Mouse (Mus musculus): ENCODE results near the gene Tlr13. TPM values are rescaled to one million over a fixed set of nuclear protein-coding genes. Genes with fewer than 3 reads are reported as not detected.
A peak's percentile ranks its signal among the peaks of the same experiment; 100 is the strongest.

Tlr13 gene
- polyA plus RNA-seq, 2 experiments: 0.51 to 1.4 TPM

- Histone ChIP-seq H3K4me3 (ENCODE audit: insufficient read depth in 1 of 2, low read depth in 2 of 2, low read length in 2 of 2) (no peak overlapping the region), H3K9ac (replicated peaks) (no peak overlapping the region), H3K4me1 (replicated peaks; ENCODE audit: control insufficient read depth in 2 of 2, insufficient read depth in 2 of 2, low read length in 1 of 2) (peaks cover 0 to 3% of the 10 kb centered on the region in 2 experiments; a peak in 1 of 4 replicates), H3K27ac (no peak overlapping the region), H3K4me2 (ENCODE audit: low read depth) (no peak overlapping the region), H3K9me3 (ENCODE audit: control insufficient read depth, low read length) (no peaks in the 10 kb centered on the region), H3K27me3 (ENCODE audit: control insufficient read depth, insufficient read depth, low read length) (no peaks in the 10 kb centered on the region), H3K36me3 (replicated peaks; ENCODE audit: control insufficient read depth, insufficient read depth, low read depth) (no peaks in the 10 kb centered on the region)
- whole genome bisulfite sequencing (ENCODE audit: insufficient replicate concordance): 19% methylated on average over 5 of the region's 5 CpGs
- ATAC-seq (ENCODE audit: insufficient read depth) (peak; percentile 78), DNase-seq (ENCODE audit: low read depth in 3 of 3, low spot score in 3 of 3) (no peak)
- TF ChIP-seq EP300 (IDR thresholded peaks at IDR 0.05; ENCODE audit: low read depth): no peak
- no peak for TF ChIP-seq CTCF (IDR thresholded peaks at IDR 0.05; ENCODE audit: low read depth)
Measured at GRCm38 (mm10) chrX:106163995-106164394, 21.0 kb downstream of the Tlr13 start.

GRCm38 (mm10) chrX:106164555-106164954, 21.6 kb downstream of the Tlr13 start:
- H3K9me3 ChIP-seq (ENCODE audit: control insufficient read depth, low read length): no peaks in the 10 kb centered on the region
- H3K36me3 ChIP-seq (replicated peaks; ENCODE audit: control insufficient read depth, insufficient read depth, low read depth): no peaks in the 10 kb centered on the region
- H3K9ac ChIP-seq (replicated peaks): no peak overlapping the region
- H3K4me1 ChIP-seq (replicated peaks; ENCODE audit: control insufficient read depth in 2 of 2, insufficient read depth in 2 of 2, low read length in 1 of 2): peaks cover 0 to 3% of the 10 kb centered on the region in 2 experiments; a peak in 1 of 4 replicates
- DNase-seq (ENCODE audit: low read depth in 3 of 3, low spot score in 3 of 3): no peak
- 0 out of 2 replicates have a peak, but pooled peaks have one; percentile 23 for ATAC-seq (ENCODE audit: insufficient read depth)
- H3K27me3 ChIP-seq (ENCODE audit: control insufficient read depth, insufficient read depth, low read length): no peaks in the 10 kb centered on the region
- H3K4me3 ChIP-seq (ENCODE audit: insufficient read depth in 1 of 2, low read depth in 2 of 2, low read length in 2 of 2): no peak overlapping the region
- WGBS (ENCODE audit: insufficient replicate concordance): 49% methylated on average over 5 of the region's 5 CpGs
- TF ChIP-seq CTCF (IDR thresholded peaks at IDR 0.05; ENCODE audit: low read depth): no peak
- TF ChIP-seq EP300 (IDR thresholded peaks at IDR 0.05; ENCODE audit: low read depth): no peak
- no peak overlapping the region for H3K4me2 ChIP-seq (ENCODE audit: low read depth)
- no peak overlapping the region for H3K27ac ChIP-seq

DNA sequence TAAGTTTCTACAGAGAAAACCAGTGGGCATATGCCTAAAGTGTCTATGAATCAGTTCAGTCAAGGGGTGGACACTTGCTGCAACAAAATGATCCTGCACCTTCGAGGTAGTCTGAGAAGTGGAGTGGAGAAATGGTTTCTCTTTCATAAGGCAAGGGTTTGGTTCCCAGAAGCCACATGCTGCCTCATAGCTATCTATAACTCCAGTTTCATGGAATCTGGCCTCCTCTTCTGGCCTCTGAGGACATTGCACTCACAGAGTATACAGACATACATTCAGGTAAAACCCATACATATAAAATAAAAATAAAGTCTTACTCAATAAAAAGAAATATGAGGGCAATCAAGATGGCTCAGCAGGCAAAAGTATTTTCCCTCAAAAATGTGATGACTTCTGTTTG, 22.1 kb downstream of the Tlr13 start:
- Histone ChIP-seq H3K4me3 (ENCODE audit: insufficient read depth in 1 of 2, low read depth in 2 of 2, low read length in 2 of 2) (no peak overlapping the region), H3K27me3 (ENCODE audit: control insufficient read depth, insufficient read depth, low read length) (no peaks in the 10 kb centered on the region), H3K4me1 (replicated peaks; ENCODE audit: control insufficient read depth in 2 of 2, insufficient read depth in 2 of 2, low read length in 1 of 2) (peaks cover 0 to 3% of the 10 kb centered on the region in 2 experiments; a peak in 1 of 4 replicates), H3K9ac (replicated peaks) (no peak overlapping the region), H3K4me2 (ENCODE audit: low read depth) (no peak overlapping the region), H3K36me3 (replicated peaks; ENCODE audit: control insufficient read depth, insufficient read depth, low read depth) (no peaks in the 10 kb centered on the region), H3K27ac (no peak overlapping the region), H3K9me3 (ENCODE audit: control insufficient read depth, low read length) (no peaks in the 10 kb centered on the region)
- ATAC-seq (ENCODE audit: insufficient read depth) (no peak), DNase-seq (ENCODE audit: low read depth in 3 of 3, low spot score in 3 of 3) (no peak)
- 11% methylated on average over 1 of the region's 1 CpGs for WGBS (ENCODE audit: insufficient replicate concordance)
- TF ChIP-seq EP300 (IDR thresholded peaks at IDR 0.05; ENCODE audit: low read depth) (no peak), CTCF (IDR thresholded peaks at IDR 0.05; ENCODE audit: low read depth) (peak; percentile 46)

DNA sequence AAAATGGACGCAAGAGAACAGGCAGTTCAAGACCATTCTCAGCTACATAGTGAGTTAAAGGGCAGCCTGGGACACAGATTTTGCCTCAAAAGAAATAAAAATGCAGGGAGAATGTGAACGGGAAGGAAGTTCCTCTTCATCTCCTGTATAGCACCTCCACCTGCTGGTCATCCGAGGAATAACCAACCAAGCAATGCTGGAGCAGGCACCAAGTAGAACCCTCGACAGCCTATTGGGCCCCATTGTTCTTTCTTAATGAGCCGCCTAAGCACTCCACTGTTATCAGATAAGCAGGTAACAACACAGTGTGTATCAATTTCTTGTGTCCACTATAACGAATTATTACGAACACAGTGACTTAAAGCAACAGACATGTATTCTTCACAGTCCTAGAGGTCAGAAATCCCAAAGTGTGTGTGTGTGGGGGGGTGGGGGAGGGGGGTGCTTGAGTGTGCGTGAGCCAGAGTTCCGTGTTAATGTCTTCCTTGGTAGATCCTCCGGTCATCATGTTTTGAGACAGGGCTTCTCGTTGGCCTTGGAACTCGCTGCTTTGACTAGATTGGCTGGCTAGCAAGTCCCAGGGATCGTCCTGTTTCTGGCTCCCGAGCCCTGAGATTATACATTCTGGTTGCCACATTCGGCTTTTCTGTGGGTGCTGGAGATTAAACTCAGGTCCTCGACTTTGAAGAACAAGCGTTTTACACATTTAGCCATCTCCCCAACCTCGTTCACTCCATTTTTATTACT, 28.3 kb downstream of the Tlr13 start:
- Histone ChIP-seq H3K27me3 (ENCODE audit: control insufficient read depth, insufficient read depth, low read length) (no peaks in the 10 kb centered on the region), H3K27ac (no peak overlapping the region), H3K9me3 (ENCODE audit: control insufficient read depth, low read length) (no peaks in the 10 kb centered on the region), H3K4me1 (replicated peaks; ENCODE audit: control insufficient read depth in 2 of 2, insufficient read depth in 2 of 2, low read length in 1 of 2) (no peaks in the 10 kb centered on the region), H3K9ac (replicated peaks) (no peak overlapping the region; the same call in 1 of the 2 replicates), H3K4me2 (ENCODE audit: low read depth) (peak overlapping the region; percentile 56), H3K36me3 (replicated peaks; ENCODE audit: control insufficient read depth, insufficient read depth, low read depth) (no peaks in the 10 kb centered on the region), H3K4me3 (ENCODE audit: insufficient read depth in 1 of 2, low read depth in 2 of 2, low read length in 2 of 2) (peak overlapping the region; percentile 32 to 56)
- 17% methylated on average over 18 of the region's 18 CpGs for WGBS (ENCODE audit: insufficient replicate concordance)
- TF ChIP-seq EP300 (IDR thresholded peaks at IDR 0.05; ENCODE audit: low read depth) (no peak), CTCF (IDR thresholded peaks at IDR 0.05; ENCODE audit: low read depth) (peak; percentile 76)
- peak; percentile 49 to 61 (median 53) for DNase-seq (ENCODE audit: low read depth in 3 of 3, low spot score in 3 of 3)
- peak; percentile 76 for ATAC-seq (ENCODE audit: insufficient read depth)

DNA sequence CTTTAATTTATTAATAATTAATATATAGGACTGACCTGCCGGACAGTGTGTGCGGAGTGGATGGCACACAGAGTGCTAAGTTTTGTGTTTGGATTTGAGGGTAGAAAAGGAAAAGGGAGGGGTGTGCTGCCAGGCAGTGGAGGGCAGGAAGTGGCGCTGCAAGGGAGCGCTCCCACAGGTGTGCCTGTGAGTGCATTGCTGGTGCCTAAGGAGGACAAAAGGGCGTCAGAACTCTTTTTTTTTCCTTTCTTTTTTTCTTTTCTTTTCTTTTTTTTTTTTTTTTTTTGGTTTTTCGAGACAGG, 28.8 kb downstream of the Tlr13 start:
- no peaks in the 10 kb centered on the region for H3K36me3 ChIP-seq (replicated peaks; ENCODE audit: control insufficient read depth, insufficient read depth, low read depth)
- DNase-seq (ENCODE audit: low read depth in 3 of 3, low spot score in 3 of 3) (no peak), ATAC-seq (ENCODE audit: insufficient read depth) (peak; percentile 26; the same call in 1 of the 2 replicates)
- no peak overlapping the region for H3K27ac ChIP-seq
- H3K9ac ChIP-seq (replicated peaks): no peak overlapping the region; the same call in 1 of the 2 replicates
- peak overlapping the region; percentile 56 for H3K4me2 ChIP-seq (ENCODE audit: low read depth)
- H3K4me1 ChIP-seq (replicated peaks; ENCODE audit: control insufficient read depth in 2 of 2, insufficient read depth in 2 of 2, low read length in 1 of 2): no peaks in the 10 kb centered on the region
- WGBS (ENCODE audit: insufficient replicate concordance): 37% methylated on average over 5 of the region's 6 CpGs
- H3K4me3 ChIP-seq (ENCODE audit: insufficient read depth in 1 of 2, low read depth in 2 of 2, low read length in 2 of 2): peak overlapping the region in 1 of 2 experiments; percentile 32; a peak in 1 of 4 replicates
- no peak for TF ChIP-seq EP300 (IDR thresholded peaks at IDR 0.05; ENCODE audit: low read depth)
- TF ChIP-seq CTCF (IDR thresholded peaks at IDR 0.05; ENCODE audit: low read depth): no peak
- H3K9me3 ChIP-seq (ENCODE audit: control insufficient read depth, low read length): no peaks in the 10 kb centered on the region
- H3K27me3 ChIP-seq (ENCODE audit: control insufficient read depth, insufficient read depth, low read length): no peaks in the 10 kb centered on the region
